Mouse (Mus musculus) MEL (cell line): ENCODE data around the gene Pfn1. TPM values are rescaled to one million over a fixed set of nuclear protein-coding genes. Genes with fewer than 3 reads are reported as not detected.

ENCODE experiments used
- DNase-seq: peaks from one replicate; pipeline ENCODE4 v3.0.0; 2011; ENCODE audit warnings: low read depth, low spot score
- H3K27ac ChIP-seq: 2 replicates; pipeline ENCODE4 v1.5.1; 2012; ENCODE audit warnings: low read depth, mild to moderate bottlenecking, control low read depth, low read length, moderate library complexity; ENCODE audit not compliant: control insufficient read depth
- H3K27me3 ChIP-seq, 2 experiments: fragments of 150-350 bp in 1 of 2; sonication (generic) in 1 of 2; 2 replicates each; pipeline ENCODE4 v1.6.1; 2012; ENCODE audit warnings: low read length in 2 of 2, mild to moderate bottlenecking in 2 of 2, improper control_type of control experiment in 1 of 2, moderate library complexity in 1 of 2; ENCODE audit not compliant: insufficient read depth in 2 of 2, control insufficient read depth in 1 of 2
- H3K36me3 ChIP-seq, 2 experiments: 2 replicates each; pipeline ENCODE4 v1.6.1; 2012 to 2014; ENCODE audit warnings: low read length in 2 of 2, improper control_type of control experiment in 1 of 2, inconsistent platforms in 1 of 2, mild to moderate bottlenecking in 1 of 2; ENCODE audit not compliant: insufficient read depth in 2 of 2, control insufficient read depth in 1 of 2
- H3K4me1 ChIP-seq, 2 experiments: fragments of 150-350 bp in 1 of 2; sonication (generic) in 1 of 2; 2 replicates each; pipeline ENCODE4 v1.6.1; 2012; ENCODE audit warnings: low read length in 2 of 2, improper control_type of control experiment in 1 of 2, mild to moderate bottlenecking in 1 of 2; ENCODE audit not compliant: insufficient read depth in 2 of 2, control insufficient read depth in 1 of 2
- H3K4me3 ChIP-seq, 2 experiments: fragments of 150-350 bp in 1 of 2; sonication (generic) in 1 of 2; 2 replicates each; pipeline ENCODE4 v1.5.1; 2012; ENCODE audit warnings: low read depth in 2 of 2, low read length in 2 of 2, mild to moderate bottlenecking in 2 of 2, moderate library complexity in 2 of 2, control low read depth in 1 of 2, improper control_type of control experiment in 1 of 2; ENCODE audit not compliant: control insufficient read depth in 1 of 2, insufficient read depth in 1 of 2
- H3K79me2 ChIP-seq: 2 replicates; pipeline ENCODE4 v1.6.1; 2012; ENCODE audit warnings: mild to moderate bottlenecking, low read length, moderate library complexity; ENCODE audit not compliant: control insufficient read depth, poor library complexity, insufficient read depth
- H3K9ac ChIP-seq: 2 replicates; pipeline ENCODE4 v1.6.1; 2012; ENCODE audit warnings: low read depth, mild to moderate bottlenecking, control low read depth, low read length, moderate library complexity; ENCODE audit not compliant: control insufficient read depth, poor library complexity, severe bottlenecking
- H3K9me3 ChIP-seq: fragments of 150-350 bp; sonication (generic); replicated peaks from 2 replicates; pipeline ENCODE4 v1.6.1; 2012; ENCODE audit warnings: mild to moderate bottlenecking, low read length, improper control_type of control experiment, moderate library complexity; ENCODE audit not compliant: insufficient read depth
- BHLHE40 ChIP-seq: IDR thresholded peaks from 2 replicates; pipeline ENCODE4 v1.6.1; 2012; ENCODE audit warnings: low read depth, mild to moderate bottlenecking, inconsistent platforms, low read length, improper control_type of control experiment, borderline replicate concordance
- E2F4 ChIP-seq: IDR thresholded peaks from 2 replicates; pipeline ENCODE4 v1.6.1; 2011; ENCODE audit warnings: low read depth, low read length, improper control_type of control experiment, borderline replicate concordance
- ELF1 ChIP-seq: IDR thresholded peaks from 2 replicates; pipeline ENCODE4 v1.6.1; 2014; ENCODE audit warnings: low read depth, mild to moderate bottlenecking, inconsistent platforms, low read length, improper control_type of control experiment, moderate library complexity
- EP300 ChIP-seq, 2 experiments: IDR thresholded peaks; 2 replicates each; pipeline ENCODE4 v1.6.1; 2011; ENCODE audit warnings: improper control_type of control experiment in 2 of 2, low read length in 2 of 2, low read depth in 1 of 2, mild to moderate bottlenecking in 1 of 2
- GABPA ChIP-seq: IDR thresholded peaks from 2 replicates; pipeline ENCODE4 v1.6.1; 2012; ENCODE audit warnings: low read depth, mild to moderate bottlenecking, inconsistent platforms, low read length, improper control_type of control experiment, moderate library complexity
- GATA1 ChIP-seq: IDR thresholded peaks from 2 replicates; pipeline ENCODE4 v1.6.1; 2011; ENCODE audit warnings: low read depth, low read length, improper control_type of control experiment
- HCFC1 ChIP-seq: IDR thresholded peaks from 2 replicates; pipeline ENCODE4 v1.6.1; 2012; ENCODE audit warnings: low read depth, mild to moderate bottlenecking, inconsistent platforms, low read length, improper control_type of control experiment, moderate library complexity
- KAT2A ChIP-seq: conservative IDR thresholded peaks from 2 replicates; pipeline ENCODE4 v1.6.1; 2012; ENCODE audit warnings: low read depth, low read length, improper control_type of control experiment, inconsistent platforms
- MAX ChIP-seq: IDR thresholded peaks from 2 replicates; pipeline ENCODE4 v1.6.1; 2011; ENCODE audit warnings: low read length, improper control_type of control experiment
- MAZ ChIP-seq: IDR thresholded peaks from 2 replicates; pipeline ENCODE4 v1.6.1; 2012; ENCODE audit warnings: low read depth, mild to moderate bottlenecking, inconsistent platforms, low read length, improper control_type of control experiment
- MEF2A ChIP-seq: IDR thresholded peaks from 2 replicates; pipeline ENCODE4 v1.6.1; 2014; ENCODE audit warnings: low read depth, mild to moderate bottlenecking, inconsistent platforms, low read length, improper control_type of control experiment; ENCODE audit not compliant: poor library complexity, insufficient replicate concordance, severe bottlenecking; ENCODE audit errors: extremely low read depth
- MXI1 ChIP-seq: IDR thresholded peaks from 2 replicates; pipeline ENCODE4 v1.6.1; 2011; ENCODE audit warnings: mild to moderate bottlenecking, low read depth, low read length, improper control_type of control experiment
- MYC ChIP-seq: IDR thresholded peaks from 2 replicates; pipeline ENCODE4 v1.6.1; 2011; ENCODE audit warnings: low read depth, mild to moderate bottlenecking, low read length, improper control_type of control experiment, moderate library complexity
- NELFE ChIP-seq: IDR thresholded peaks from 2 replicates; pipeline ENCODE4 v1.6.1; 2011; ENCODE audit warnings: low read depth, low read length, improper control_type of control experiment
- NRF1 ChIP-seq: IDR thresholded peaks from 2 replicates; pipeline ENCODE4 v1.6.1; 2014; ENCODE audit warnings: low read depth, mild to moderate bottlenecking, inconsistent platforms, low read length, improper control_type of control experiment, moderate library complexity; ENCODE audit not compliant: poor library complexity, insufficient read depth, severe bottlenecking
- POLR2A ChIP-seq, 2 experiments: IDR thresholded peaks; 2 replicates each; pipeline ENCODE4 v1.6.1; 2011 to 2012; ENCODE audit warnings: low read length in 2 of 2, mild to moderate bottlenecking in 2 of 2, control low read depth in 1 of 2, improper control_type of control experiment in 1 of 2, low read depth in 1 of 2, moderate library complexity in 1 of 2; ENCODE audit not compliant: control insufficient read depth in 1 of 2, insufficient read depth in 1 of 2, poor library complexity in 1 of 2
- POLR2AphosphoS2 ChIP-seq: IDR thresholded peaks from 2 replicates; pipeline ENCODE4 v1.6.1; 2011; ENCODE audit warnings: low read length, improper control_type of control experiment
- RAD21 ChIP-seq: IDR thresholded peaks from 2 replicates; pipeline ENCODE4 v1.6.1; 2011; ENCODE audit warnings: mild to moderate bottlenecking, low read depth, low read length, improper control_type of control experiment
- RCOR1 ChIP-seq: IDR thresholded peaks from 2 replicates; pipeline ENCODE4 v1.6.1; 2012; ENCODE audit warnings: low read depth, mild to moderate bottlenecking, inconsistent platforms, low read length, improper control_type of control experiment
- SMC3 ChIP-seq: IDR thresholded peaks from 2 replicates; pipeline ENCODE4 v1.6.1; 2011; ENCODE audit warnings: low read depth, low read length, improper control_type of control experiment
- TCF12 ChIP-seq: IDR thresholded peaks from 2 replicates; pipeline ENCODE4 v1.6.1; 2014; ENCODE audit warnings: low read depth, mild to moderate bottlenecking, inconsistent platforms, low read length, improper control_type of control experiment, moderate library complexity
- UBTF ChIP-seq: IDR thresholded peaks from 2 replicates; pipeline ENCODE4 v1.6.1; 2012; ENCODE audit warnings: low read depth, mild to moderate bottlenecking, inconsistent platforms, low read length, improper control_type of control experiment, moderate library complexity, borderline replicate concordance; ENCODE audit not compliant: insufficient read depth
- USF1 ChIP-seq: IDR thresholded peaks from 2 replicates; pipeline ENCODE4 v1.6.1; 2014; ENCODE audit warnings: low read depth, mild to moderate bottlenecking, inconsistent platforms, low read length, improper control_type of control experiment, moderate library complexity
- ZC3H11A ChIP-seq: IDR thresholded peaks from 2 replicates; pipeline ENCODE4 v1.6.1; 2012; ENCODE audit warnings: low read depth, mild to moderate bottlenecking, inconsistent platforms, low read length, improper control_type of control experiment
- ZMIZ1 ChIP-seq: IDR thresholded peaks from 2 replicates; pipeline ENCODE4 v1.6.1; 2012; ENCODE audit warnings: low read depth, mild to moderate bottlenecking, inconsistent platforms, low read length, improper control_type of control experiment, moderate library complexity
- polyA plus RNA-seq, 2 experiments: library from polyadenylated mRNA; stranded (reverse) in 1 of 2; unstranded in 1 of 2; fragments of >175 nt in 1 of 2; fragments of >200 nt in 1 of 2; gene quantifications; 2 replicates each; pipeline versions ENCODE4 v1.2.1 to v1.2.4; 2012; ENCODE audit warnings: low replicate concordance in 2 of 2, low read depth in 1 of 2; ENCODE audit not compliant: insufficient read length in 2 of 2, insufficient read depth in 1 of 2, missing spikeins in 1 of 2
- total RNA-seq: library from RNA; depleted of rRNA; stranded (reverse); fragments of 300-350 nt; gene quantifications from 2 replicates; pipeline ENCODE4 v1.2.3, GENCODE M21; 2012

Gene Pfn1
- total and polyA plus RNA-seq, 3 experiments: 1,332 to 5,980 (median 2,392) TPM

DNA sequence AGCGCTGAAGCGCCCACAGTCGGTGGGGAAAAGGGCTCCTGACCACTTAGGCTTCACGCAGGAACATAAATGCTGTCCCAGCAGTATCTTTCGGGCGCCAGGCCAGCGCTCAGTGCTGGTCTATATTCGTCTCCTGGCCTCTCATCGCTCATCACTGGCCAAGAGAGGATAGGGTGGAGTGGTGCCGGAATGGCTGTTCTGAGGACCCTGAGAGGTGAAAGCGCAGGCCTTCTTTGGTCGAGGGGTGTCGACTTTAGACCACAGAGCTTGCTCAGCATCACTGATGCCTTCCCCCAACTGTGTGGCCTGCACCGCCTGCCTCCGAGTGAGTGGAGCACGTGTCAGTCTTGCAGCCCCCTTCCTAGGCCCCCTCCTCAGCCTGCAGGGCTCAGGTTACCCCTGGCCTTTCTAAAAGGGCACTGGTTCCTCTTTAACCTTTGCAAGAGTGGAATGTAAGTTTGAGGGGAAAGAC lies 2.0 kb upstream of the Pfn1 start (continued):
- TF ChIP-seq ZC3H11A: no peak
- no peak for TF ChIP-seq E2F4
- peak; percentile 35; the same call in 1 of the 2 replicates for TF ChIP-seq TCF12
- no peak for TF ChIP-seq ELF1
- TF ChIP-seq POLR2A (IDR thresholded peaks at IDR 0.05; ENCODE audit: control insufficient read depth in 1 of 2, insufficient read depth in 1 of 2, low read depth in 1 of 2, low read length in 2 of 2, poor library complexity in 1 of 2): no peak
- TF ChIP-seq MYC: peak; percentile 80; the same call in 1 of the 2 replicates
- no peak for TF ChIP-seq UBTF
- no peak for TF ChIP-seq KAT2A
- no peak for TF ChIP-seq RAD21
- no peak for TF ChIP-seq POLR2AphosphoS2
- TF ChIP-seq MXI1: peak; percentile 24; the same call in 1 of the 2 replicates
- TF ChIP-seq, all 39 proteins: peak for 10

GRCm38 (mm10) chr11:70655571-70656455 lies 1.4 kb upstream of the Pfn1 start:
- peak; percentile 90 for DNase-seq
- peaks cover 3 to 34% of the 10 kb centered on the region in 2 experiments for H3K4me1 ChIP-seq

More at GRCm38 (mm10) chr11:70655571-70656455, 1.4 kb upstream of the Pfn1 start:
- H3K9me3 ChIP-seq: no peaks in the 10 kb centered on the region
- TF ChIP-seq EP300 (IDR thresholded peaks at IDR 0.05; ENCODE audit: low read depth in 1 of 2, low read length in 2 of 2): peak in 1 of 2 experiments; percentile 57; a peak in 3 of 4 replicates
- TF ChIP-seq ZMIZ1: peak; percentile 32; the same call in 1 of the 2 replicates
- peak; percentile 41; the same call in 1 of the 2 replicates for TF ChIP-seq BHLHE40
- TF ChIP-seq MAZ: peak; percentile 90
- peak; percentile 15 for TF ChIP-seq TCF12
- no peak for TF ChIP-seq SMC3
- no peak for TF ChIP-seq RCOR1
- peak; percentile 94 for TF ChIP-seq MAX
- TF ChIP-seq POLR2A (IDR thresholded peaks at IDR 0.05; ENCODE audit: control insufficient read depth in 1 of 2, insufficient read depth in 1 of 2, low read depth in 1 of 2, low read length in 2 of 2, poor library complexity in 1 of 2): peak; percentile 11 to 60
- no peak for TF ChIP-seq ZC3H11A
- TF ChIP-seq MYC: peak; percentile 90
- no peak for TF ChIP-seq GABPA
- no peak for TF ChIP-seq GATA1
- peak; percentile 29; the same call in 1 of the 2 replicates for TF ChIP-seq HCFC1
- peak; percentile 51; the same call in 1 of the 2 replicates for TF ChIP-seq ELF1
- peak; percentile 79 for TF ChIP-seq USF1
- TF ChIP-seq NELFE: peak; percentile 50; the same call in 1 of the 2 replicates
- TF ChIP-seq UBTF: no peak; the same call in 1 of the 2 replicates
- peak; percentile 23; the same call in 1 of the 2 replicates for TF ChIP-seq NRF1
- no peak for TF ChIP-seq MEF2A
- TF ChIP-seq MXI1: peak; percentile 82
- TF ChIP-seq, all 39 proteins: peak for 14
- peak overlapping the region; percentile 88 for H3K9ac ChIP-seq
- H3K79me2 ChIP-seq: peaks cover 51% of the 10 kb centered on the region
- peak overlapping the region; percentile 74 to 80 for H3K4me3 ChIP-seq
- no peaks in the 10 kb centered on the region for H3K27me3 ChIP-seq
- H3K27ac ChIP-seq: peak overlapping the region; percentile 99
- H3K36me3 ChIP-seq: peaks cover 8 to 30% of the 10 kb centered on the region in 2 experiments; a peak in 3 of 4 replicates
